Mouse (Mus musculus): ENCODE results near the gene Zdhhc6. TPM values are rescaled to one million over a fixed set of nuclear protein-coding genes. Genes with fewer than 3 reads are reported as not detected.

Gene Zdhhc6
- polyA plus RNA-seq, 1 experiment: 810 TPM

DNA sequence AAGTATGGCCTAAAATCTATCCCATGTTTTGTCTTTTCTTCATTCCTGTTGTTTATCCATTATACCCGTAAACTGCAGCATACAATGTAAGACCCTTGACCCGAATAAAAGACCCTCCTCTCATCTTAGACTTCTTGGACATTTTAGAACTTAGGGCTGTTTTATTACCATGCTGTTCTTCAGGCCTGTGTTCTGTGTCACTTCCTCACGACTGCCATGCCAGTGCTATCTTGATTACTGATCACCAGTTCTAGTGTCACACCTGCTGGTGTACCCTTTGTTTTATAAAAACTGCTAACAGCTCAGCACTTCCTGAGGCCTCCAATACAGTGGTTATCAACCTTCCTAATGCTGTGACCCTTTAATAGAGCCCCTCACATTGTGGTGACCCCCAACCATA is 20.3 kb downstream of the Zdhhc6 start:
- no peak overlapping the region for H3K27ac ChIP-seq (ENCODE audit: insufficient read depth, low read depth, low read length)
- no peaks in the 10 kb centered on the region for H3K4me1 ChIP-seq (ENCODE audit: control insufficient read depth, insufficient read depth, low read length)
- 86% methylated on average over 3 of the region's 3 CpGs for WGBS
- TF ChIP-seq CTCF (IDR thresholded peaks at IDR 0.05; ENCODE audit: insufficient read depth, low read depth, low read length) (no peak), POLR2A (IDR thresholded peaks at IDR 0.05; ENCODE audit: insufficient read depth, low read depth, low read length) (no peak)
- no peak overlapping the region for H3K4me3 ChIP-seq (ENCODE audit: insufficient read depth, low read depth, low read length)

DNA sequence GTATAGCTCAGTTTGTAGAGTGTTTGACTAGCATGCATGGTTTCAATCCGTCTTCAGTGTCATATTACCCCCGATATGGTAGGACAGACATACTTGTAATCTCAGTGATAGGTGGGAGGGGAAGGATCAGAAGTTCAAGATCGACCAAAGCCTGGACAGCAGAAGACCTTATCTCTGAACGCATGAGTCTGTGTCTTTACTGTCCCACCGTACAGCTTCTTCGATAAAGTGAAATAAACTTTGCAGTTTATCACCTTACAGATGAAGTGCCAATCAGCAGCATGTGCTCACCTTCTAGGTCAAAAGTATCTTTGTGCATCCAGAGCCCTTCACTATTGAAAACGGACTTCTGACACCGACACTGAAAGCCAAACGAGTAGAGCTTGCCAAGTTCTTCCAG is 20.8 kb downstream of the Zdhhc6 start:
- Histone ChIP-seq H3K4me1 (ENCODE audit: control insufficient read depth, insufficient read depth, low read length) (no peaks in the 10 kb centered on the region), H3K27ac (ENCODE audit: insufficient read depth, low read depth, low read length) (no peak overlapping the region), H3K4me3 (ENCODE audit: insufficient read depth, low read depth, low read length) (no peak overlapping the region)
- no peak for TF ChIP-seq POLR2A (IDR thresholded peaks at IDR 0.05; ENCODE audit: insufficient read depth, low read depth, low read length)
- TF ChIP-seq CTCF (IDR thresholded peaks at IDR 0.05; ENCODE audit: insufficient read depth, low read depth, low read length): no peak
- 92% methylated on average over 9 of the region's 9 CpGs for WGBS

DNA sequence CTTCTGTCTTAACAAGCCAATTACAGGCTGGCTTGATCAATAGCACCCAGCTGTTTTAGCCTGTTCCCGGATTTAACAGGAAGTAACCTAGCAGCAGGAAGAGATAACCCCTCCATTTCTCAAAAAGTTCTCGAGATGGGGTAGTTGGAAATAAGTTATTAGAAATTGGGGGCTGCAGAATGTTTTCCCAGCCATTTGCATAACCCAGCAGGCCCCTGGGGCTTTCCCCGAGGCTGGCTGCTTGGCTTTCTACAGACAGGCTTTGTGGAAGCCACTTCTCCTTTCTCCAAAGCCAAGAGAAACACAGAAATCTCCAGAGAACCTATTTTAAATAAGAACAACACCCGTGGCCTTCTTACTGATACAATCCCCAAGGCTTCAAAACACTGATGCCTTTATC is 22.7 kb downstream of the Zdhhc6 start:
- no peak for TF ChIP-seq CTCF (IDR thresholded peaks at IDR 0.05; ENCODE audit: insufficient read depth, low read depth, low read length)
- TF ChIP-seq POLR2A (IDR thresholded peaks at IDR 0.05; ENCODE audit: insufficient read depth, low read depth, low read length): no peak
- Histone ChIP-seq H3K4me1 (ENCODE audit: control insufficient read depth, insufficient read depth, low read length) (no peaks in the 10 kb centered on the region), H3K4me3 (ENCODE audit: insufficient read depth, low read depth, low read length) (no peak overlapping the region), H3K27ac (ENCODE audit: insufficient read depth, low read depth, low read length) (no peak overlapping the region)
- WGBS: 24% methylated on average over 4 of the region's 4 CpGs

DNA sequence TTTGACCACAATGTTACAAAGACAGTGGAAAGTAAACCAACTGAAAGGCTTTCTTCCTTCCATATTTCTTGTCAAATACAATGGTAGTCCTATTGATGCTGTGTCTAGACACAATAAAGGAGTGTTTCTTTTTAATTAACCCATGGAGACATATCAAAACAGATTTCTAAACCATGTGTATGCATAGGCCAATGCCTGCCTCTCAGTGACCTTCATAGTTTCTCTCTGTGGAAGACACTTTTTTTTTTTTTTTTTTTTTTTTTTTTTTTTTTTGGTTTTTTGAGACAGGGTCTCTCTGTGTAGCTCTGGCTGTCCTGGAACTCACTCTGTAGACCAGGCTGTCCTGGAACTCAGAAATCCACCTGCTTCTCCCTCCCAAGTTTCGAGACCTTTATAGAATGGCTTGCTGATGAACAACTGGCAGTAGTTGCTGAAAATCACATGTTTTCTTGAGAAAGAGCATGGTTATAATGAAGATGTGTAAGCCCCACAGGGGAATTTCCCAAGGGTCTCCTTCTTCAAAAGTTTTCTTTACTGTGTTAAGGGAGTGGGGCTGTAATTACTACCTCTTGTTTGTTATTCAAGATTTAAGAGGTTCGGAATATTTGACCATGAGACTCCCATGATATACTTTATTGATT is 23.5 kb downstream of the Zdhhc6 start:
- TF ChIP-seq CTCF (IDR thresholded peaks at IDR 0.05; ENCODE audit: insufficient read depth, low read depth, low read length): no peak
- no peak for TF ChIP-seq POLR2A (IDR thresholded peaks at IDR 0.05; ENCODE audit: insufficient read depth, low read depth, low read length)
- Histone ChIP-seq H3K4me3 (ENCODE audit: insufficient read depth, low read depth, low read length) (no peak overlapping the region), H3K27ac (ENCODE audit: insufficient read depth, low read depth, low read length) (no peak overlapping the region), H3K4me1 (ENCODE audit: control insufficient read depth, insufficient read depth, low read length) (no peaks in the 10 kb centered on the region)
- WGBS: 99% methylated on average over 2 of the region's 2 CpGs

DNA sequence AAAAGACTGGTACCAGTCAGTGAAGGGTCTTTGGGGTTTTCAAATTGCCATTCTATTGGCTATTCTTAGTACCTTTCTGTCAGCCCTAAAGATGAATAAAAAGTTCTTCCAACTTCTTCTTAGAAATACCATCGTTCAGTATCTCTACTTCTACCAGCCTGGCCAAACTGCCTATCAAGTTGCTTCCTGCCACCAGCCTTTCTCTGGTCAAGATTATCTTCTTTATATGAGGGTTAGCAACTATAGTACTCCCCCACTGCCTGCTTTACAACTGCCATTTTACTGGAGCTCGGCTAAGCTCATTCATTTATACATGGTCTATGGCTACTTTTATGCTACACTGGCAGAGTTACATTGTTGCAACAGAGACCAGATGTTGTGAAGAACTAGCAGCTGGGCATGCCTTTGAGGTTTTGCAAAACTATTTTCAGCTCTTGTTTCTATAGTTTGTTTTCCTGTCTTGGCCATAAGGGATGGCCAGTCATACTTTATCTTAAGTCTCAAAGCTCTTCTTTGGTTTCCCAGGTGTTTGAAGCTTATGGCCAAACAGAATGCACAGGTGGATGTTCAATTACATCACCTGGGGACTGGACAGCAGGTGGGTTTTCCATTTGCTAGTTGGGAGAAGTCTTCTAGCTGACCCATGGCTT is 25.1 kb downstream of the Zdhhc6 start:
- H3K27ac ChIP-seq (ENCODE audit: insufficient read depth, low read depth, low read length): no peak overlapping the region
- no peak overlapping the region for H3K4me3 ChIP-seq (ENCODE audit: insufficient read depth, low read depth, low read length)
- no peaks in the 10 kb centered on the region for H3K4me1 ChIP-seq (ENCODE audit: control insufficient read depth, insufficient read depth, low read length)
- TF ChIP-seq POLR2A (IDR thresholded peaks at IDR 0.05; ENCODE audit: insufficient read depth, low read depth, low read length) (no peak), CTCF (IDR thresholded peaks at IDR 0.05; ENCODE audit: insufficient read depth, low read depth, low read length) (no peak)
- WGBS: 87% methylated on average over 2 of the region's 2 CpGs

DNA sequence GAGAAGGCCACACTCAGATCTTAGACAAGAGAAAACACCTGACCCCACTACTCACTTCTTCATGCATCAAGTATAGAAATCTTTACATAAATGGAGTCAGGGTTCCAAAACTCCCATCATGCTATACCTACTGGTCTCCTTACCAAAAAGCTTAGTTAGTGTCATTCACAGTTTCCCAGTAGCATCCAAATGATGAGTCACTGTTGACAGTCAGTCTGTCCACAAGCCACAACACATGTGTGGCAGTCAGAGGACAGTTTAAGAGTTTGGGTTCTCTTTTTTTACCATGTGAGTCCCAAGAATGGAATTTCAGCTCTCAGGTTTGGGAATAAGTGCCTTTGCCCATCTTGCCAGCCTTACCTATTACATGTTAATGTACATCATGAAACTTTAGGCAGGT is 26.9 kb downstream of the Zdhhc6 start:
- Histone ChIP-seq H3K27ac (ENCODE audit: insufficient read depth, low read depth, low read length) (no peak overlapping the region), H3K4me3 (ENCODE audit: insufficient read depth, low read depth, low read length) (no peak overlapping the region), H3K4me1 (ENCODE audit: control insufficient read depth, insufficient read depth, low read length) (no peaks in the 10 kb centered on the region)
- no peak for TF ChIP-seq POLR2A (IDR thresholded peaks at IDR 0.05; ENCODE audit: insufficient read depth, low read depth, low read length)
- TF ChIP-seq CTCF (IDR thresholded peaks at IDR 0.05; ENCODE audit: insufficient read depth, low read depth, low read length): no peak

DNA sequence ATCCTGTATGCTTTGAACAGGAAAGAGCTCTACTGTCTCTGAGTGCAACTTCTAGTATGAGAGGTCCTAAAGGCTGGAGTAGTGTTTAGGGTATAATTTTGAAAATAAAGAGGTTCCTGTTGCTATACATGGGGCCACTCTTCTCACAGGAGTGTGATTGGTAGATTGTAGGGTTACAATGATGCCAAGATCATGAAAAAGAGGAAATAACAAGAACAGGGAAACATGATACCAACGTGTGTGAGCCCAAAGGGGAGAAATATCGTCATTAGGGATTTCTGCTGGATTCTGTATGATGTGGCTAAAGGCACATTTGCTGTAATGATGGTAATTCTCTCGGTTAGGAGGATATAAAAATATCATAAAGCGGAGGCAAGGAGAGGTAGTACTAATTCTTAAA is 29.8 kb downstream of the Zdhhc6 start:
- Histone ChIP-seq H3K4me3 (ENCODE audit: insufficient read depth, low read depth, low read length) (no peak overlapping the region), H3K4me1 (ENCODE audit: control insufficient read depth, insufficient read depth, low read length) (no peaks in the 10 kb centered on the region), H3K27ac (ENCODE audit: insufficient read depth, low read depth, low read length) (no peak overlapping the region)
- no peak for TF ChIP-seq POLR2A (IDR thresholded peaks at IDR 0.05; ENCODE audit: insufficient read depth, low read depth, low read length)
- no peak for TF ChIP-seq CTCF (IDR thresholded peaks at IDR 0.05; ENCODE audit: insufficient read depth, low read depth, low read length)
- WGBS: 91% methylated on average over 4 of the region's 4 CpGs

DNA sequence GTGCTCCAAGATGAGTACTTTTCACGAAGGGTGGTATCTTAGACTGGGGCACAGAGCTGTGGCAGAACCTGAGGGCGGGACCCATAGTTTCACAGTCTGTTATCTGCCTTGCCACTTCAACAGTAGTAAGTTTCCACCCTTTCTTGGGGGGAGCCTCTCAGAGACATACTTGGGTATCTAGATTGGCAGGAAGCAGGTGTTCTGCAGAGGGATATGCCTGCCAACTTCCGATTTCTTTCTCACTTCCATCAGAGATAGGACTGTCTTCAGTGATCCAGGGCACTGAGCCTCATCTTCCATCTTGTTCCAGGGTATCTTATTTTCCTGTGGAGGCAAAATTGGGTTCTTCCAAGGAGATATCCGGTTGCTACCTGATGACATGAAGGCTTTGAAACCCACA is 31.7 kb downstream of the Zdhhc6 start:
- 94% methylated on average over 4 of the region's 4 CpGs for WGBS
- no peak for TF ChIP-seq POLR2A (IDR thresholded peaks at IDR 0.05; ENCODE audit: insufficient read depth, low read depth, low read length)
- TF ChIP-seq CTCF (IDR thresholded peaks at IDR 0.05; ENCODE audit: insufficient read depth, low read depth, low read length): no peak
- Histone ChIP-seq H3K27ac (ENCODE audit: insufficient read depth, low read depth, low read length) (no peak overlapping the region), H3K4me1 (ENCODE audit: control insufficient read depth, insufficient read depth, low read length) (no peaks in the 10 kb centered on the region), H3K4me3 (ENCODE audit: insufficient read depth, low read depth, low read length) (no peak overlapping the region)

DNA sequence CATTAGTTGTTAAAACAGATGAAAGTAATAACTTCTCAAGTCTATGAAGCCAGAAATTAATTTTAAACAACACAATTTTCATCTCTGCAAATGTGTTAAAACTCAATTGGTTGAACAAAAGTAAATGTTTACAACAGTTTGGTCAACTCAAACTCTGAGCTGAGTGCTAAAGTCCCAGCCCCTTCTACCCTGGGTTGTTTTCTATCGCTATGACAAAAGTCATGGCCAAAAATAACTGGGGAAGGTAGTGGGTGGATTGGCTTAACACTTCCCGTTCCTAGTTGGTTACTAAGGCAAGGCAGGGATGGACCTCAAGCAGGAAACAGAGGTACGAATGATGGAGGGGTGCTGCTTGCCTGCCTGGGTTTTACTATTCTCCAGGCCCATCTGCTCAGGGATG is 39.1 kb downstream of the Zdhhc6 start:
- Histone ChIP-seq H3K27ac (ENCODE audit: insufficient read depth, low read depth, low read length) (no peak overlapping the region), H3K4me1 (ENCODE audit: control insufficient read depth, insufficient read depth, low read length) (no peaks in the 10 kb centered on the region), H3K4me3 (ENCODE audit: insufficient read depth, low read depth, low read length) (no peak overlapping the region)
- 73% methylated on average over 3 of the region's 3 CpGs for WGBS
- TF ChIP-seq CTCF (IDR thresholded peaks at IDR 0.05; ENCODE audit: insufficient read depth, low read depth, low read length) (no peak), POLR2A (IDR thresholded peaks at IDR 0.05; ENCODE audit: insufficient read depth, low read depth, low read length) (no peak)

Data from olfactory bulb, adult 2 months (tissue).